Mouse (Mus musculus) gastrocnemius, adult 2 months (tissue): Measurements from ENCODE around the gene Asb1. TPM values are rescaled to one million over a fixed set of nuclear protein-coding genes. Genes with fewer than 3 reads are reported as not detected.

Experiments
- DNase-seq: peaks from one replicate; pipeline ENCODE4 v3.0.0; 2022
- H3K27ac ChIP-seq: fragments of 200-600 bp; 2 replicates; pipeline ENCODE4 v1.8.1; 2022; ENCODE audit warnings: mild to moderate bottlenecking
- H3K4me3 ChIP-seq: fragments of 200-600 bp; 2 replicates; pipeline ENCODE4 v1.8.1; 2022; ENCODE audit warnings: mild to moderate bottlenecking, moderate library complexity
- CTCF ChIP-seq: fragments of 200-600 bp; IDR thresholded peaks from 2 replicates; pipeline ENCODE4 v1.8.1; 2022; ENCODE audit warnings: antibody characterized with exemption, mild to moderate bottlenecking, moderate library complexity
- intact Hi-C: fragments of 180-260 bp; cut with DNase I; formaldehyde crosslinking; loops from one replicate; pipeline ENCODE4 v1.15.1; 2025
- long read RNA-seq, 2 experiments: library from polyadenylated mRNA; stranded (forward); transcript quantifications; one replicate each; pipeline ENCODE4 v2.0.0; 2021
- total RNA-seq, 2 experiments: library from RNA; stranded (reverse); gene quantifications; 2 replicates each; pipeline ENCODE4 v1.2.3; 2021

The Asb1 gene
- total RNA-seq: 10 to 100 TPM; 13.9 to 16.6 TPM
- long read RNA-seq, experiment 1, full-length matches to known transcripts: 25 of 30 reads
- long read RNA-seq, experiment 1, partial matches to known transcripts: 1 of 30 reads
- long read RNA-seq, experiment 1, other reads (novel, unspliced or antisense): 4 of 30 reads
- long read RNA-seq, experiment 2, full-length matches to known transcripts: 20 of 24 reads
- long read RNA-seq, experiment 2, partial matches to known transcripts: 0 of 24 reads
- long read RNA-seq, experiment 2, other reads (novel, unspliced or antisense): 4 of 24 reads

DNA sequence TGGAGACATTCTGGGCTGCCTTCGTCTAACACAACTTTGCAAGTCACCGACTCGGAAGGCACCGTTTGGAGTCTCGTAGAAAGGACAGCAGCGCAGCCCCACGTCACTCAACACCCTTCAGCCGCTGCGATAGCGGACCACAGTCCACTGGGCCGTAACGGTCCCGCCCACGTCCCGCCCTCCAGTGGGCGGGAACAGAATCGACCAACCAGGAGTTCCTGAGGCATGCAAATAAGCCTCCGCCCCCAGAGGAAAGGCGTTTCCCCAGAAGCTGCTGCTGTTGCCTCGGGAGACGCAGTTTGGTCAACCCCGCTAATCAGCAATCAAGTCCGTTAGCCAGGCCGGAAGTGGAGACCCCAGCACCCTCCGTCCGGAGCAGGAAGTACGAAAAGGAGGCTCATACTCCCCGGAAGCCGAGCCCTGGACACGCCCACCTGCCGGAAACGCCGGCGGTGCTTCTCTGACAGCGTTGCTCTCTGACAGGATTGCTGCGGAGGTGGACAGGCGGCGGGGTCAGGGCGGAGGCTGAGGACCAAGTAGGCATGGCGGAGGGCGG lies at the start of gene Asb1:
Gene Asb1, plus strand, starts transcription at position 274 of the 556 bp plus-strand sequence.
- Histone ChIP-seq H3K27ac (peak within 1 kb of the TSS; percentile 92), H3K4me3 (peak within 1 kb of the TSS; percentile 96)
- intact Hi-C loops: no loop called here
- peak; percentile 21 for TF ChIP-seq CTCF
- DNase-seq: peak; percentile 97

DNA sequence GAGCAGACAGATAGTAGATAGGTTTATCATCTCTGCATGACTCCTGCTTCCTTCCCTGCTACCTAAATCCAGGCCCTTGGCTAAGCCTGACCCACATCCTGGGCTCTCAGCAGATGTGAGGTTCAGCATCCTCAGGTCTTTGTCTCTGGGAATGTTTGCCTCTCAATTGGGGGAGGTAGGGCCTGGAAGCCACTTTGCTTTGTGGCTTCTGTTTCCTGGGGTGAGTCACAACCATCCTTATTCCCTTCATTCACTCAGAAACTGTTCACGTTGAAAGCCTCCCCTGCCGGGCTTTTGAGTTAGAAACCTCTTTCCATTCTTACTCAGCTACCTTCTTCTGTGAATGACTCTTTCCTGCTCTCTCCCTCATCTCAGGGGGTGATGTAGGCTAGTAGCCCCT lies 47.6 kb upstream of the Asb1 start:
- no peak for DNase-seq
- no peak overlapping the region for H3K27ac ChIP-seq
- intact Hi-C loops: no loop called here
- no peak overlapping the region for H3K4me3 ChIP-seq
- TF ChIP-seq CTCF: no peak

DNA sequence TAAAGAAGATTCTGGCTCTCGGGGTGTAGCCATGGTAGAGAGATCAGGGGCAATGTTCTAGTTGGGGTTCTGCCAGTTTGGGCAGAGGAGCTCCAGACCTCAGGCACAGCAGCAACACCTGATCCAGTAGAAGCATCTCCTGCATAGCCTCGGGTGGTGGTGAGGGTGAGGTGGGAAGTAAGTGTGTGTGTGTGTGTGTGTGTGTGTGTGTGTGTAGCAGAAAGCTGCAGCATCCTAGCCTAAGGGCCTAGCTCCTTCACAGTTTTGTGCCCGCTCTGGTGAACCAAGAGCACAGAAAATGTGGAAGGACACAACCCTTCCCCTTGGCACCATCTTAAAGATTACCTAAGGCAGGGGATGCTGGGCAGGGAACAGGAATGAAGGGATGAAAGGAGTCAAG lies 46.4 kb upstream of the Asb1 start:
- H3K4me3 ChIP-seq: peak overlapping the region; percentile 99
- no peak for DNase-seq
- 0 out of 2 replicates have a peak overlapping the region, but pooled peaks have one; percentile 46 for H3K27ac ChIP-seq
- intact Hi-C loops: no loop called here
- TF ChIP-seq CTCF: no peak

DNA sequence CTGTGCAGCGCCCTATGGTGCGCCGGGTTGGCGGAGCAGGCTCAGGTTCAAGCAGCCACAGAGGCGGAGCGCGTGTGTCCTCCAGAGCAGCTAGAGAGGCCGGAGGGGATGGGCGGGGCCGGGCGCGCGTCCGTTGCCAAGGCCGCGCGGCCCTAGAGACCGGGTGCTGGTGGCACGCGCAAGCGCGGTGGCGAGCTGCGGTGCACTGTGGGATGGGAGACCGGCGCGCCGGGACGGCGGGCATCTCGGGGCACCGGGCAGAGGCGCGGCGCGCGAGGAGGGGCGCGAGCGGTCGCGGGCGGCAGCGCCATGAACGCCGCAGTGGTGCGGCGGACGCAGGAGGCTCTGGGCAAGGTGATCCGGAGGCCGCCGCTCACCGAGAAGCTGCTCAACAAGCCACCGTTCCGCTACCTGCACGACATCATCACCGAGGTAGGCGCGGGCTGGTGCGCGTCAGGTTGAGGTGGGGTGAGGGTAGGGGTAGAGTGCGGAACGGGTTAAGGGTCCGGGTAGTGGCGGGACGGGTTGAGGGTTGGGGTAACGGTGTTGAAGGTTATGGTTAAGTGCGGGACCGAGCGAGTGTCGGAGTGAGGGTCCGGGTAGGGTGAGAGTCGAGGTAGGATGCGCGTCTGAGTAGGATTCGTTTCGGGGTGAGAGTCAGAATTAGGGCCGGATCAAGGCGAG lies 45.7 kb upstream of the Asb1 start, which contains the start of gene Traf3ip1:
Gene Traf3ip1, plus strand, starts transcription at position 191 of the 684 bp plus-strand sequence.
- peak within 1 kb of the TSS; percentile 83 for H3K27ac ChIP-seq
- intact Hi-C loops: no loop called here
- peak within 1 kb of the TSS; percentile 99 for H3K4me3 ChIP-seq
- no peak for TF ChIP-seq CTCF
- peak; percentile 97 for DNase-seq

DNA sequence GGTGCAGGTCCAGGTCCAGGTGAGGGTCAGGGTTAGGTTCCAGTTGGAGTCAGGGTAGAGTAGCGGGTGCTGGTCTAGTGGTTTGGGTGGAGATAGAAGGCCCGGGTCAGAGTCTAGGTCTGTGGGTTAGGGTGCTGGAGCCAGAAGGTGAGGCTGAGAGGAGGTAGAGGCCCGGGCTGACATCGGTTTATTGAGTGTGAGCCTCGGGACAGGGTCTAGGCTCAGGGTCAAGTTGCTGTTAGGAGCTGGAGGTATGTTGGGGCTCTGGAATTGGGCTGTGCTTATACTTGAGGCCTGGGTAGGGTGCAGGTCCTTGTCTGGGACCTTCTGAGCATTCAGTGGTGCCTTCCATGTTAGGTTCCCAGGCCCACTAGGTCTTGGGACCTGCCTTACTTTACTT lies 45.0 kb upstream of the Asb1 start:
- Histone ChIP-seq H3K27ac (peak overlapping the region; percentile 83; the same call in 1 of the 2 replicates), H3K4me3 (peak overlapping the region; percentile 99)
- intact Hi-C loops: no loop called here
- DNase-seq: no peak
- no peak for TF ChIP-seq CTCF

DNA sequence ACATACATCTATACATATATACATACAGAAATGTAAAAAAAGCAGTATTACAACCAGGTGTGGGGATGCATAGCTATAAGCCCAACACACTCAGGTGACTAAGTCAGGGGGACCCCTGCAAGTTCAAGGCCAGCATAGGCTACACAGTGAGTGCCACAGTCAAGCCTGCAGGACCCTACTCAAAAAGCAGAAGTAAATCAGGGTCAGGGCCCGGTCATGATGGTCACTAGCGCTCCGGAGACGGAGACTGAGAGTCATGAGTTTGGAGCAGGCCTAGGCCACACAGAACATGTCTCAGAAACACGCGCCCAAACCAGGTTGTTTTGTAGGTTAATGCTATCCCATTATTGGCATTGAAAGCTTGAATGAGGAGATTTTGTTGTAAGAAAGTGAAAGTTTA lies 41.8 kb upstream of the Asb1 start:
- TF ChIP-seq CTCF: no peak
- DNase-seq: no peak
- Histone ChIP-seq H3K27ac (no peak overlapping the region), H3K4me3 (no peak overlapping the region)
- intact Hi-C loops: no loop called here

DNA sequence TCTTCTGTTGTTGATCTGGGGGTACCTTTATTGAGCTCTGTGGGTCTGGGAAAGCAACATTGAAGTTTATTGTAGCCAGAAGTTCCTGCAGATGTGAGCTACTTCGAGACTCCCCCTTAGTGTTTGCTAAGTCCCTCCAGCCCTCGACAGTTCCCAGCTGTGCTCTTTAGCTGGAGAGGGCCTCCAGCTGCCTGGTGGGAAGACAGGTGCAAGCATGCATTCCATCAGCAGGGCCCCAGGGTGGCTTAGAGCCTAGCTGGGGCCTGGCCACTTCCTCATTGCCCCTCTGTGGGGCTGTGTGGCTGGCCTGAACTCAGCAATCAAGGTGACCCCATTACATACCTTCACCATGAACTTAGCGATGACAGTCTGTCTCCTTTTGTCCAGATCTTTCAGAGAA lies 35.7 kb upstream of the Asb1 start:
- H3K27ac ChIP-seq: no peak overlapping the region
- TF ChIP-seq CTCF: no peak
- intact Hi-C loops: no loop called here
- H3K4me3 ChIP-seq: no peak overlapping the region
- DNase-seq: no peak

DNA sequence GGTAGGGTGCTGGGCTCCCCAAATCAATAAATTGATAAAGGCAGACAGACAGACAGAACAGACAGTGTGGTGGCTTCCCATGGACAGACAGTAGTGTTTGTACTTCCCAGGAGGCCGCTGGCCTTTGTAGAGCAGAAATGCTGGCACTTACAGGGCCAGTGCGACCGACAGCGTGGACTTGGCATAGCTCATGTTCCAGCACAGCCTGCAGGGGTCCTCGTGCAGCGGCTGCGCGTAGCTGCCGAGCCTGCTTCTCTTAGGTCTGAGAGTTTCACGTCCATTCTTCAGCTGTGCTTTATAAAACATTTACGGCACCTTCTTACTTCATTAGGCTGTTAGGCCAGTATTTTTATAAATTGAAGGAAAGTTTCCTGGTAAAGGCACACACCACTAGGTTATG lies 25.4 kb upstream of the Asb1 start:
- no peak for TF ChIP-seq CTCF
- Histone ChIP-seq H3K27ac (no peak overlapping the region), H3K4me3 (no peak overlapping the region)
- no peak for DNase-seq
- intact Hi-C loops: no loop called here

DNA sequence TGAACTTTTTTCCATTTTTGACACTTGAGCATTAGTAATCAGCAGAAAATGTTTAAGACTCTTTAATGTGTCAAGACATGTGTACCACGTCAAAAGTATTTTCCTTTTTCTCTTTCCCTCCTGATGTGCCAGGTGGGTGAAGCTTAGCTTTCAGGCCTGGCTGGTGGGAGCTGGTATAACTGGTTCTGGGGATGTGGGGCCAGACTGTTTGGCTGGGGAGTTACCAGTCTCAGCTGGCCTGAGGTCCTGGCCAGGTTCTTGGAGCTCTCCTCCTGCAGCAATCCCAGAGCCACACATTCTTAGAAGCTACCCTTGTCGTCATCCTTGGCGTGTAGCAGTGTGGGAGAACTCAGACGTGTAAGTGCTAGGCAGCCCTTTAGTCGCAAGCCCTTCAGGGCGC lies 24.7 kb upstream of the Asb1 start:
- no peak for DNase-seq
- intact Hi-C loops: no loop called here
- TF ChIP-seq CTCF: no peak
- no peak overlapping the region for H3K27ac ChIP-seq
- no peak overlapping the region for H3K4me3 ChIP-seq

DNA sequence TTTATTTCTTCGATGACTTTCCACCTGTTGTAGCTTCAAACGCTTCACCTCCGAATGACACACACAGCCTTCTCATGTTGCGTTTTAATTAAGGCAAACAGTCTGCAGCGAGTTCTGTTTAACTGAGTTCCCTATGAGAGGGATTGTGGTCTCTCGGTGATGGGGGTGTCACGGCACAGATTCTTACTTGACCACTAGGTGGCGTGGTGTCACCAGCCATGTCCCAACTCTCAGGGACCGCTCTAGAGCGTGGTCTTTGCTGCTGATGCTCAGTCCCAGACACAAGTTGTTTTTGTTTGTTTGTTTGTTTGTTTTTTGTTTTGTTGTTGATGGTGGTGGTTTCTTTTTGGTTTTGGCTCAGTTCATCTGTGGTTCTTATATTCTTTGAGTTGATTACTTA lies 16.6 kb upstream of the Asb1 start:
- Histone ChIP-seq H3K27ac (no peak overlapping the region), H3K4me3 (no peak overlapping the region)
- DNase-seq: peak; percentile 60
- TF ChIP-seq CTCF: peak; percentile 87
- intact Hi-C loops: loop anchor here (1.0 to 5.0 kb wide), 4 partner anchors 39 to 1089 kb away; no protein-coding TSS in a partner anchor

DNA sequence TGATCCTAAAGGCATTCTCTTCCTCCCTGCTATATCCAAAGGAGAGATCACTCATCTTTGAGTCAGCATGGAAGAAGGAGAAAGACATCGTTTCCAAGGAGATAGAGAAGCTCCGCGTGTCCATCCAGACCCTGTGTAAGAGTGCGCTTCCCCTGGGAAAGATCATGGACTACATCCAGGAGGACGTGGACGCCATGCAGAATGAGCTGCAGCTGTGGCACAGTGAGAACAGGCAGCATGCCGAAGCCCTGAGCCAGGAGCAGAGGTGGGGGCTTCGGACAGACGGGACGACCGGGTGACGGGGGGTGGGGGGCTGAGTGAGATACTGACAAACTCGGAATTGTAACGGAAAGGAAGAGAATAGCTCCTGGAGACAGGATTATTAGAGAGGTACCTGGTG lies 14.5 kb upstream of the Asb1 start:
- intact Hi-C loops: no loop called here
- DNase-seq: peak; percentile 33
- Histone ChIP-seq H3K4me3 (no peak overlapping the region), H3K27ac (no peak overlapping the region)
- TF ChIP-seq CTCF: no peak

DNA sequence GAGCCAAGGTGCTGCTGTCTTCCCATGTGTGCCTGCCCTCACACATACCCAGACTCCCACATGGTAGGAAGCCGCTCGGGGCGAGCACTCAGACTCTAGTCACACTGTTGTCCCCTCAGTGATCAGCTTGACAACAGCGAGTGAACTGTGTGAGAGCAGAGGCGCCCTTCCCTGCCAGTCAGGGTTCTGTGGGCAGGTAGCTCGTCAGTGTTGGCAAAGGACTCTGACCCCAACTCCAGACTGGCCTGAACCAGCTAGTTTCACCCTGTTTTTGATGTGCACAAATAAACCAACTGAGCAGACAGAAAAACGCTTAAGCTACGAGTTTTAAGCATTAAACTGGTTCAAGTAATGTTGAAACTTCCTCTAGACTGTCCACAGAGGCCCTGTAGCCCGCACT lies 10.2 kb upstream of the Asb1 start:
- intact Hi-C loops: no loop called here

DNA sequence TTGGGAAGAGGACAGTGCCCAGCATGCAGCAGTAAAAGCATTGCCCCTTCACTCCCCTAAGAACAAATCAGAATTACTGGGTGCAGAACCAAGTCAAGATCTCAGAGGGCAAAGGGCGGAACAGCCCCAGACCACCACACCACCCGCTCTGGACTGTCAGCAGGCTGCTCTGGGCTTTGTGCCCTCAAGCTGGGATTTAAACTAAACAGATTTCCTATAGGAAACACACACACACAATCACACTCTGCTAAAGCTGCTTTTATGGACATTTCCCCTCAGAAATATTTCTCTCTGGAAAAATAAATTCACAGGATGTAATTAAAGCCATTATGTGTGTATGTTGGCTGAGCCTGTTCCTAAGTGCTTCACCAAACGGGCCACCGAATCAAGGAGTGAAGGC lies 8.1 kb upstream of the Asb1 start:
- Histone ChIP-seq H3K4me3 (no peak overlapping the region), H3K27ac (no peak overlapping the region)
- no peak for TF ChIP-seq CTCF
- DNase-seq: no peak
- intact Hi-C loops: no loop called here

More for the DNA sequence above, 10.2 kb upstream of the Asb1 start:
- DNase-seq: no peak
- Histone ChIP-seq H3K4me3 (no peak overlapping the region), H3K27ac (no peak overlapping the region)
- TF ChIP-seq CTCF: no peak
